8 mouse cellular contexts compared by ENCODE assay signal in the genomic region with DNA sequence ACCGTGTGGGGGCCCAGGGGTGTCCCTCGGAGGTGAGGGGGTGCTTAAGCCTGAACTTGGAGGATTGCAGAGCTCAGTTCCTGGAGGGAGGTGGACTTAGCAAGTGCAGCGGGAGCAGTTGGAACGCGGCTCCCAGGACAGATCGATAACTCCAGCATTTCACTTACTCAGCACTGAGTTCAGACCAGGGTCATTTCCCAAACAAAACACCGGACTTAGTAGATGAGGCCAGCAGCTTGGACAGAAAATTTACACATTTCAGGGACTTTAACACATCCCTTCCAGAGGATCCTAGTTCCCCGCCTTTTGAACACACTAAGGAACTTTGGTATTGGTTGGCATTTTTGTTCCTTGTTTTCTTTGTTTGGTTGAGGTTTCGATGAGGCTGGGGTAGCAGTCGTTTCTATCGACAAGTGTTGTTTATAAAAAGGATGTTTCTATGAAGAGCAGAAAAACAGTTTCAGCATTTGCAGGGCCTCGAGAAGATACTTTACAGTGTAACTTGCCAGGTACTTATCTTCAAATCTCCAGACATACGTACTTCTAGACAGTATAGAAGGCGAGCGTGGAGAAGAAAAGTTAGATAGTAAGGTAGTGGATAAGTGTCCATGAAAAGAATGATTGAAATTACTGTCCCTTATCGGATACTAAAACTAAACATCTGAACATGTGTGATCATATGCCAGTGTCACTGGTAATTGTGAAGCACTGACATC. TPM values are rescaled to one million over a fixed set of nuclear protein-coding genes. Genes with fewer than 3 reads are reported as not detected.
A peak's percentile ranks its signal among the peaks of the same experiment; 100 is the strongest.
DNase-seq lines count a peak whose midpoint lies in the region; ATAC-seq and TF ChIP-seq lines count a peak whose summit lies in the region.

No protein-coding gene starts in this region.

- 6% methylated on average over 16 of the region's 16 CpGs for WGBS in heart, embryonic 13.5 days
- 11% methylated on average over 16 of the region's 16 CpGs for WGBS in limb, embryonic 15.5 days

- H3K9ac ChIP-seq in heart, embryonic 13.5 days = peak overlapping the region; percentile 99
- peak overlapping the region; percentile 80 for H3K9ac ChIP-seq in ES-E14 (ENCODE audit: insufficient read depth, low read depth, low read length, poor library complexity, severe bottlenecking)
- peak overlapping the region; percentile 97 for H3K9ac ChIP-seq in limb, embryonic 15.5 days

- intact Hi-C loops in heart, postnatal 10 days (cut with DNase I) = loop anchor here (5.0 kb wide), 2 partner anchors 49 to 1664 kb away; a partner anchor contains a TSS

- peak overlapping the region; percentile 99 for H3K27ac ChIP-seq in heart, embryonic 13.5 days (replicated peaks)
- no peak overlapping the region for H3K27ac ChIP-seq in ES-E14 (ENCODE audit: insufficient read depth, low read depth, low read length, poor library complexity, severe bottlenecking)
- peak overlapping the region; percentile 97 for H3K27ac ChIP-seq in limb, embryonic 15.5 days

- peak overlapping the region; percentile 93 for H3K4me3 ChIP-seq in heart, embryonic 13.5 days
- H3K4me3 ChIP-seq in ES-E14 (ENCODE audit: insufficient read depth in 1 of 2, low read depth in 1 of 2, low read length in 2 of 2, poor library complexity in 1 of 2, severe bottlenecking in 1 of 2) = peak overlapping the region; percentile 89 to 99
- H3K4me3 ChIP-seq in limb, embryonic 15.5 days = peak overlapping the region; percentile 88

- no peaks in the 10 kb centered on the region for H3K27me3 ChIP-seq in heart, embryonic 13.5 days (replicated peaks)
- H3K27me3 ChIP-seq in limb, embryonic 15.5 days = no peaks in the 10 kb centered on the region

- peak overlapping the region; percentile 87 for H3K4me2 ChIP-seq in heart, embryonic 13.5 days
- H3K4me2 ChIP-seq in limb, embryonic 15.5 days = peak overlapping the region; percentile 61

- H3K36me3 ChIP-seq in heart, embryonic 13.5 days = peaks cover 10% of the 10 kb centered on the region
- H3K36me3 ChIP-seq in ES-E14 (ENCODE audit: control insufficient read depth, insufficient read depth, low read length, poor library complexity, severe bottlenecking) = no peaks in the 10 kb centered on the region
- H3K36me3 ChIP-seq in limb, embryonic 15.5 days = no peaks in the 10 kb centered on the region

- no peak for DNase-seq in heart, postnatal 10 days
- no peak for DNase-seq in ES-E14 (ENCODE audit: low read depth, low spot score)
- DNase-seq in skeletal muscle tissue, adult 2 months (ENCODE audit: low read depth, low spot score) = peak; percentile 15
- DNase-seq in left cerebral cortex, adult 11 months (ENCODE audit: low spot score) = no peak

- no peaks in the 10 kb centered on the region for H3K9me3 ChIP-seq in heart, embryonic 13.5 days
- H3K9me3 ChIP-seq in ES-E14 (ENCODE audit: control insufficient read depth, insufficient read depth, low read depth, low read length) = no peaks in the 10 kb centered on the region
- no peaks in the 10 kb centered on the region for H3K9me3 ChIP-seq in limb, embryonic 15.5 days

- H3K4me1 ChIP-seq in heart, embryonic 13.5 days = peaks cover 33% of the 10 kb centered on the region
- 0 out of 4 replicates have a peak, but pooled peaks cover 0 to 2% of the 10 kb centered on the region in 2 experiments for H3K4me1 ChIP-seq in ES-E14 (ENCODE audit: control insufficient read depth in 2 of 2, insufficient read depth in 2 of 2, low read length in 2 of 2, poor library complexity in 1 of 2)
- peaks cover 11% of the 10 kb centered on the region; the same call in 1 of the 2 replicates for H3K4me1 ChIP-seq in limb, embryonic 15.5 days

- no peak for ATAC-seq in heart, embryonic 13.5 days (ENCODE audit: extremely low read depth, insufficient number of reproducible peaks, low FRiP score, low TSS enrichment)
- peak; percentile 48 for ATAC-seq in erythroid progenitor cell, adult 5-6 weeks (replicated peaks; ENCODE audit: low FRiP score, poor library complexity, severe bottlenecking)
- no peak for ATAC-seq in limb, embryonic 15.5 days (ENCODE audit: insufficient number of reproducible peaks, low FRiP score, low TSS enrichment, low read depth)
- no peak for ATAC-seq in monocyte, adult 5-6 weeks (replicated peaks; ENCODE audit: insufficient number of reproducible peaks, low FRiP score, low TSS enrichment, poor library complexity, severe bottlenecking)

- in situ Hi-C loops in ES-E14 (cut with MboI; ENCODE audit: low sequenced_read_pairs in 2 of 2, unreplicated experiment in 2 of 2) = no loop called here

TF ChIP-seq in ES-E14, 5 proteins besides CTCF, POLR2A, EP300 and RAD21:
- no peak for TF ChIP-seq ZC3H11A (IDR thresholded peaks at IDR 0.05; ENCODE audit: borderline replicate concordance, low read depth, low read length)
- no peak for TF ChIP-seq HCFC1 (IDR thresholded peaks at IDR 0.05; ENCODE audit: borderline replicate concordance, insufficient read depth, low read length)
- TF ChIP-seq ZNF384 (IDR thresholded peaks at IDR 0.05; ENCODE audit: low read depth, low read length) = no peak
- no peak for TF ChIP-seq MAFK (IDR thresholded peaks at IDR 0.05; ENCODE audit: insufficient read depth, low read depth, low read length)
- TF ChIP-seq CHD2 (IDR thresholded peaks at IDR 0.05; ENCODE audit: low read depth, low read length) = no peak

RNA-seq across cellular contexts. Expression of a gene that starts 1.4 kb away (rescaled TPM):
- polyA plus RNA-seq in heart, embryonic 13.5 days (2015; fragmentation: Nextera tagmentation; extraction: Ambion mirVana) = 24.0 and 26.6 TPM in 2 replicates
- 100 to 1,000 TPM in 1 of 2 experiments, 10 to 100 TPM in 1; 96.3 to 108 TPM for total RNA-seq in heart, postnatal 10 days (2021)
- total RNA-seq in ES-E14 (2012; rRNA removed) = 13.2 and 27.1 TPM in 2 replicates
- total RNA-seq in erythroid progenitor cell, adult 5-6 weeks (2015; ENCODE audit: low replicate concordance) = 44.7 and 55.3 TPM in 2 replicates
- 84.9 and 133 TPM in 2 replicates for total RNA-seq in erythroid progenitor cell, adult 5-6 weeks (2017; ENCODE audit: low replicate concordance)
- polyA plus RNA-seq in limb, embryonic 15.5 days (2015; fragmentation: Nextera tagmentation; extraction: Ambion mirVana) = 41.4 and 50.9 TPM in 2 replicates
- total RNA-seq in monocyte, adult 5-6 weeks (2017) = 215 to 232 TPM (median 220 TPM) in 3 replicates
